Mouse (Mus musculus) liver (tissue): ENCODE data around the gene Gm28372.

Experiments used
- DNase-seq: peaks from one replicate; pipeline ENCODE4 v3.0.0-alpha.2; 2020; ENCODE audit warnings: mixed read lengths

The Gm28372 gene

GRCm38 (mm10) chr2:130452266-130452665, 47.2 kb downstream of the Gm28372 start:
- no peak for DNase-seq

GRCm38 (mm10) chr2:130453421-130453820, 48.4 kb downstream of the Gm28372 start:
- no peak for DNase-seq

- no peak for DNase-seq
Measured at GRCm38 (mm10) chr2:130454748-130455370, 49.8 kb downstream of the Gm28372 start.
